Mouse (Mus musculus) liver, adult 2 months (tissue): ENCODE results near the gene Nebl. TPM values are rescaled to one million over a fixed set of nuclear protein-coding genes. Genes with fewer than 3 reads are reported as not detected.
"Not testable (repeated sequence)": the region's sequence is repeated elsewhere in the genome, so short reads cannot be mapped to it uniquely, and the experiment has no call there.

Experiments
- DNase-seq: peaks from one replicate; pipeline ENCODE4 v3.0.0-alpha.2; 2011; ENCODE audit warnings: low read depth, low spot score; ENCODE audit errors: extremely low read depth
- H3K27ac ChIP-seq: fragments of 200-500 bp; replicated peaks from 2 replicates; pipeline ENCODE4 v1.5.1; 2012; ENCODE audit warnings: low read depth, mild to moderate bottlenecking, control low read depth, inconsistent platforms, low read length; ENCODE audit not compliant: insufficient read depth
- H3K27me3 ChIP-seq: fragments of 200-500 bp; 2 replicates; pipeline ENCODE4 v1.6.1; 2012; ENCODE audit warnings: mild to moderate bottlenecking, moderate library complexity, low read length, inconsistent platforms; ENCODE audit not compliant: control insufficient read depth, insufficient read depth
- H3K36me3 ChIP-seq: fragments of 200-500 bp; 2 replicates; pipeline ENCODE4 v1.6.1; 2012; ENCODE audit warnings: low read length, inconsistent platforms; ENCODE audit not compliant: control insufficient read depth, insufficient read depth
- H3K4me1 ChIP-seq: fragments of 200-500 bp; 2 replicates; pipeline ENCODE4 v1.6.1; 2011; ENCODE audit warnings: low read length; ENCODE audit not compliant: control insufficient read depth, insufficient read depth
- H3K4me3 ChIP-seq: fragments of 200-500 bp; 2 replicates; pipeline ENCODE4 v1.5.1; 2011; ENCODE audit warnings: low read depth, mild to moderate bottlenecking, control low read depth, low read length, moderate library complexity; ENCODE audit not compliant: insufficient read depth
- H3K79me2 ChIP-seq: fragments of 200-500 bp; 2 replicates; pipeline ENCODE4 v1.6.1; 2012; ENCODE audit warnings: inconsistent platforms, mild to moderate bottlenecking, low read length, moderate library complexity; ENCODE audit not compliant: control insufficient read depth, insufficient read depth
- H3K9ac ChIP-seq: fragments of 200-500 bp; 2 replicates; pipeline ENCODE4 v1.6.1; 2012; ENCODE audit warnings: low read depth, mild to moderate bottlenecking, control low read depth, inconsistent platforms, low read length
- CTCF ChIP-seq: fragments of 200-500 bp; IDR thresholded peaks from 2 replicates; pipeline ENCODE4 v1.5.1; 2011; ENCODE audit warnings: low read depth, low read length, control low read depth
- POLR2A ChIP-seq: fragments of 200-500 bp; IDR thresholded peaks from 2 replicates; pipeline ENCODE4 v1.6.1; 2011; ENCODE audit warnings: low read length, control low read depth; ENCODE audit not compliant: insufficient read depth; ENCODE audit errors: extremely low read depth
- WGBS: fragments of 180-500 bp; shearing (Covaris S2); methylation state at CpG from one replicate; pipeline ENCODE4 v1.1.7; 2018; 5-methylcytosine and 5-hydroxymethylcytosine counted together
- polyA plus RNA-seq: library from polyadenylated mRNA; depleted of rRNA; stranded (reverse); fragments of >200 nt; gene quantifications from 2 replicates; pipeline ENCODE4 v1.2.3, GENCODE M21; 2012
- total RNA-seq: library from RNA; depleted of rRNA; stranded (reverse); fragments of >200 nt; gene quantifications from 2 replicates; pipeline ENCODE4 v1.2.3, GENCODE M21; 2014

Nebl gene
- total and polyA plus RNA-seq, 2 experiments: 0.02 to 0.28 TPM

DNA sequence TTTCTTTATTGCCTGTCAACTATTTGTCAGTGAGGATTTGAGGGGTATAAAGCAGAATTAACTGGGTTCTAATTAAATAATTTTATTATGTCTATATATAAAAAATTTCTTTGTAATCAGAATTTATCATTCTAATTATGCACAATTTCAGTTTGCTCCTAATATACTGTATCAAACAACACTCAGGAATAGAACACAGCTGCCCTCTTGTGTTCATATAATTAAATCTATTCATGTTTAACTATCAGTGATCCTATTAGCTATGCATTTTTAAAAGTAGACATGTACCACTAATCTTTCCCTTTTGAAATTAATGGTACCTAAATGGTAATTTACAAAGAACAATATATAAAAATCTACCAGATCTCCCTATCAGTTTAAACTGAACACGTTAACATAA is 404.7 kb downstream of the Nebl start:
- H3K9ac ChIP-seq: no peak overlapping the region
- no peaks in the 10 kb centered on the region for H3K36me3 ChIP-seq
- H3K79me2 ChIP-seq: no peaks in the 10 kb centered on the region
- WGBS: 85% methylated on average over 1 of the region's 1 CpGs
- no peaks in the 10 kb centered on the region for H3K4me1 ChIP-seq
- no peaks in the 10 kb centered on the region for H3K27me3 ChIP-seq
- peak; percentile 14 for DNase-seq
- TF ChIP-seq CTCF (no peak), POLR2A (no peak)
- no peak overlapping the region for H3K27ac ChIP-seq
- H3K4me3 ChIP-seq: no peak overlapping the region

DNA sequence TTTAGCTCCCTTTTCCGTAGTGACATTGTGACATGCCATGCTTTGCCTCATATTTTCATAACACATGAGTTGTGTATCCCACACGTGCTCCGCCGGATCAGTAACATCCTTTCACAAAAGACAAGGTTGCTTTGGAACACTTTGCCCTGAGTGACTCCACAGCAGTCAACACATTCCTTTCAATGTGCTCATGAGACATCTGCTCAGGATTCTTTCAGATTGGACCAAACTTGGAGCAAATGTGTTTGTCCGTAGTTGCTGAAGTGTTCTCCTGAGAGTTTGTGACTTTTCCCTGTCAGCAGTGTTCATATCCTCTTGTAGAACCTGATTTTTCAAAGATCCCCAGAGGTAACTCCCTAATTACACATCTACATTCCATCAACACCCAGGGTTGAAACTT is 414.4 kb downstream of the Nebl start:
- no peak overlapping the region for H3K9ac ChIP-seq
- no peaks in the 10 kb centered on the region for H3K4me1 ChIP-seq
- no peak for DNase-seq
- no peaks in the 10 kb centered on the region for H3K36me3 ChIP-seq
- WGBS: 85% methylated on average over 5 of the region's 5 CpGs
- H3K27me3 ChIP-seq: no peaks in the 10 kb centered on the region
- no peak overlapping the region for H3K27ac ChIP-seq
- no peak overlapping the region for H3K4me3 ChIP-seq
- H3K79me2 ChIP-seq: no peaks in the 10 kb centered on the region
- TF ChIP-seq POLR2A: no peak
- TF ChIP-seq CTCF: no peak

- Histone ChIP-seq H3K79me2 (no peaks in the 10 kb centered on the region), H3K4me1 (no peaks in the 10 kb centered on the region), H3K9ac (no peak overlapping the region), H3K36me3 (no peaks in the 10 kb centered on the region), H3K27ac (no peak overlapping the region), H3K27me3 (no peaks in the 10 kb centered on the region), H3K4me3 (no peak overlapping the region)
- no peak for DNase-seq
- no peak for TF ChIP-seq POLR2A
- no peak for TF ChIP-seq CTCF
Observed at GRCm38 (mm10) chr2:17301379-17301778, 429.9 kb downstream of the Nebl start.

- no peaks in the 10 kb centered on the region for H3K79me2 ChIP-seq
- no peaks in the 10 kb centered on the region for H3K4me1 ChIP-seq
- 64% methylated on average over 1 of the region's 1 CpGs for WGBS
- H3K27me3 ChIP-seq: no peaks in the 10 kb centered on the region
- no peak overlapping the region for H3K9ac ChIP-seq
- TF ChIP-seq POLR2A: no peak
- no peak for TF ChIP-seq CTCF
- no peaks in the 10 kb centered on the region for H3K36me3 ChIP-seq
- H3K4me3 ChIP-seq: no peak overlapping the region
- no peak for DNase-seq
- no peak overlapping the region for H3K27ac ChIP-seq
Observed at GRCm38 (mm10) chr2:17297496-17297895, 433.8 kb downstream of the Nebl start.

GRCm38 (mm10) chr2:17295257-17295656 is 436.0 kb downstream of the Nebl start:
- not testable (repeated sequence) for H3K4me1 ChIP-seq, H3K9ac ChIP-seq, H3K27ac ChIP-seq, H3K27me3 ChIP-seq, H3K4me3 ChIP-seq, H3K79me2 ChIP-seq, DNase-seq, H3K36me3 ChIP-seq
- WGBS: 76% methylated on average over 4 of the region's 5 CpGs
